Mouse (Mus musculus): ENCODE results near the gene Dmrta1. TPM values are rescaled to one million over a fixed set of nuclear protein-coding genes. Genes with fewer than 3 reads are reported as not detected.
"Not testable (repeated sequence)": the region's sequence is repeated elsewhere in the genome, so short reads cannot be mapped to it uniquely, and the experiment has no call there.

The Dmrta1 gene
- polyA plus RNA-seq, 1 experiment from 2014 or later = 0.08 TPM

- Histone ChIP-seq H3K4me2 (ENCODE audit: low read length) (no peak overlapping the region), H3K4me3 (replicated peaks; ENCODE audit: low read depth, low read length) (no peak overlapping the region), H3K36me3 (ENCODE audit: insufficient read depth, low read length) (no peaks in the 10 kb centered on the region), H3K4me1 (replicated peaks; ENCODE audit: insufficient read depth, low read length) (no peaks in the 10 kb centered on the region), H3K27me3 (ENCODE audit: insufficient read depth, low read length) (no peaks in the 10 kb centered on the region), H3K9ac (ENCODE audit: low read depth, low read length) (no peak overlapping the region), H3K27ac (no peak overlapping the region), H3K9me3 (replicated peaks; ENCODE audit: low read length) (no peaks in the 10 kb centered on the region)
- ATAC-seq (replicated peaks; ENCODE audit: low FRiP score, low read depth) (no peak), DNase-seq (ENCODE audit: low spot score) (no peak)
- no peak for TF ChIP-seq CTCF (IDR thresholded peaks at IDR 0.05; ENCODE audit: low read depth)
These were observed 18.7 kb downstream of the Dmrta1 start for GRCm38 (mm10) chr4:89697951-89698350.

GRCm38 (mm10) chr4:89723526-89724190, 44.4 kb downstream of the Dmrta1 start:
- H3K9ac ChIP-seq (ENCODE audit: low read depth, low read length); H3K4me3 ChIP-seq (replicated peaks; ENCODE audit: low read depth, low read length); H3K9me3 ChIP-seq (replicated peaks; ENCODE audit: low read length); H3K36me3 ChIP-seq (ENCODE audit: insufficient read depth, low read length); H3K4me1 ChIP-seq (replicated peaks; ENCODE audit: insufficient read depth, low read length); H3K27me3 ChIP-seq (ENCODE audit: insufficient read depth, low read length); DNase-seq (ENCODE audit: low spot score); ATAC-seq (replicated peaks; ENCODE audit: low FRiP score, low read depth); H3K27ac ChIP-seq; H3K4me2 ChIP-seq (ENCODE audit: low read length): not testable (repeated sequence)
- WGBS = 91% methylated on average over 1 of the region's 1 CpGs
